Mouse (Mus musculus) embryonic fibroblast, embryonic 13.5 days (primary cell): ENCODE data around the gene Pms2. TPM values are rescaled to one million over a fixed set of nuclear protein-coding genes. Genes with fewer than 3 reads are reported as not detected.

ENCODE experiments used
- H3K27ac ChIP-seq: 2 replicates; pipeline ENCODE4 v1.5.1; 2012; ENCODE audit warnings: low read length, control low read depth, inconsistent platforms; ENCODE audit not compliant: insufficient read depth
- H3K4me1 ChIP-seq: 2 replicates; pipeline ENCODE4 v1.6.1; 2011; ENCODE audit warnings: low read length; ENCODE audit not compliant: control insufficient read depth, insufficient read depth
- H3K4me3 ChIP-seq: 2 replicates; pipeline ENCODE4 v1.5.1; 2011; ENCODE audit warnings: mild to moderate bottlenecking, control low read depth, low read length; ENCODE audit not compliant: insufficient read depth
- CTCF ChIP-seq: IDR thresholded peaks from 2 replicates; pipeline ENCODE4 v1.5.1; 2011; ENCODE audit warnings: mild to moderate bottlenecking, control low read depth, low read length, moderate library complexity, borderline replicate concordance; ENCODE audit not compliant: insufficient read depth
- POLR2A ChIP-seq: IDR thresholded peaks from 2 replicates; pipeline ENCODE4 v1.6.1; 2011; ENCODE audit warnings: low read depth, mild to moderate bottlenecking, control low read depth, low read length, moderate library complexity
- polyA plus RNA-seq: library from polyadenylated mRNA; stranded (reverse); fragments of >200 nt; gene quantifications from 2 replicates; pipeline ENCODE4 v1.2.4, GENCODE M21; 2011; ENCODE audit warnings: low read depth; ENCODE audit not compliant: missing spikeins, insufficient read length

The Pms2 gene
- polyA plus RNA-seq, 1 experiment, result 19.5 TPM

- Histone ChIP-seq H3K4me3 (no peak overlapping the region), H3K4me1 (peaks cover 6% of the 10 kb centered on the region; the same call in 1 of the 2 replicates), H3K27ac (no peak overlapping the region)
- no peak for TF ChIP-seq POLR2A
- no peak for TF ChIP-seq CTCF
Measured at GRCm38 (mm10) chr5:143903813-143904212, 6.0 kb upstream of the Pms2 start.

GRCm38 (mm10) chr5:143906429-143906828, 3.3 kb upstream of the Pms2 start:
- TF ChIP-seq POLR2A (no peak), CTCF (no peak)
- Histone ChIP-seq H3K4me1 (peaks cover 6% of the 10 kb centered on the region; the same call in 1 of the 2 replicates), H3K27ac (no peak overlapping the region)

DNA sequence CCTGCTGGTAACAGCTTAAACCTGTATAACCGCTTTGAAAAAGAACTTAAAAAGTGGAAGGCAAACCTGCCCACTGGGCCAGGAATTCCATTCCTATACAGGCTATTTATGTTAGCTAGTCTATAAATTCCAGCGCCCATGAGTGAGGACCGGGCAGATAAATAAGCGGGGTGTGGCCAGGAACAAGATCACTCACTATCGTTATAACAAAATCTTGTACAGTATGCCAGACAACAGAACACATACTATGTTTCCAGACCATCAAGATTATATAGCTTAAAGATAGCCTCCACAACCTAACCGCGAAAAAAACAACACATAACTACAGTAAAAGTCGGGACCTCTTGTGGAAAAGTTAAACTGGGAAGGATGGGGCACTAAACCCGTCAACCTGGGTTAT, 838 bp upstream of the Pms2 start:
- TF ChIP-seq CTCF, result no peak
- TF ChIP-seq POLR2A, result no peak
- H3K4me3 ChIP-seq, result peak overlapping the region; percentile 82
- peaks cover 6% of the 10 kb centered on the region; the same call in 1 of the 2 replicates for H3K4me1 ChIP-seq
- peak overlapping the region; percentile 38 for H3K27ac ChIP-seq

More at GRCm38 (mm10) chr5:143906429-143906828, 3.3 kb upstream of the Pms2 start:
- no peak overlapping the region for H3K4me3 ChIP-seq

- no peak overlapping the region for H3K4me3 ChIP-seq
- H3K4me1 ChIP-seq, result no peaks in the 10 kb centered on the region
- TF ChIP-seq POLR2A, result no peak
- no peak for TF ChIP-seq CTCF
- no peak overlapping the region for H3K27ac ChIP-seq
Measured at GRCm38 (mm10) chr5:143916221-143916620, 6.5 kb downstream of the Pms2 start.

DNA sequence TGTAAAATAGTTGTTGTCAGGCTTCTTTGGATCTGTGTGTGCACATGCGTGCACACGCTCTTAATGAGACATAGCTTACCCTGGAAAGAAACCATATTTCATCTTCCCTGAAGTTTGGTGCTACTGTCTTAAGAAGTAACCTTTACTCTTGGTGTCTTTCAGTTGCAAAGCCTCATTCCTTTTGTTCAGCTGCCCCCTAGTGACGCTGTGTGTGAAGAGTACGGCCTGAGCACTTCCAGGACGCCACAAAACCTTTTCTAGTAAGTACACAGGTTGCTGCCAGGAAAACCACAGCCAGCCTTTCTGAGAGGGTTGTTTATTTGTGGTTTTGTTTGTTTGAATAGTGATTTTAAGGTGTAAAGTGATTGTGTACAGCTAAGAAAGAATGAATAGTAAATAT, 7.7 kb downstream of the Pms2 start:
- TF ChIP-seq POLR2A, result no peak
- peak; percentile 56; the same call in 1 of the 2 replicates for TF ChIP-seq CTCF
- Histone ChIP-seq H3K27ac (no peak overlapping the region), H3K4me1 (no peaks in the 10 kb centered on the region), H3K4me3 (no peak overlapping the region)

GRCm38 (mm10) chr5:143918120-143918519, 8.4 kb downstream of the Pms2 start:
- H3K27ac ChIP-seq, result no peak overlapping the region

DNA sequence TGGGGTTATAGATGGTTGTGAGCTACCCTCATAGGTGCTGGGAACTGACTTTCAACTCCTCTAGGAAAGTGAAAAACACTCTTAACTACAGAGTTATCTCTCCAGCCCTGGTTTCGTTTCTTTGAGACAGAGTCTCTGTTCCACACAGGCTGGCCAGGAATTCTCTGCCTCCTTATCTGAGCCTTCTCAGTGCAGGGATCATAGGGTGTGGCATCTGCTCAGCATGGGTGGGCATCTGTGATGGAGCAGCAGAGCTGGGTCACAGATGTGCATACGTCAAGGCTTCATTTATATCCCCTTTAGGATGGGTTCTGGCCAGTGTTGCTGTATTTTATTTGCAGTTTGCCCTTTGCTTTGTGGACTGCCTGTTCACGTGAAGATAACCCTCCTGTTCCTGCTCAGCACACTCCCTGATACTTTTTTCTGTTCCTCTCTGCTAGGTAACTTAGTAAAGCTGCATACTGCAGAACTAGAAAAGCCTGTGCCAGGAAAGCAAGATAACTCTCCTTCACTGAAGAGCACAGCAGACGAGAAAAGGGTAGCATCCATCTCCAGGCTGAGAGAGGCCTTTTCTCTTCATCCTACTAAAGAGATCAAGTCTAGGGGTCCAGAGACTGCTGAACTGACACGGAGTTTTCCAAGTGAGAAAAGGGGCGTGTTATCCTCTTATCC, 15.2 kb downstream of the Pms2 start:
- no peaks in the 10 kb centered on the region for H3K4me1 ChIP-seq
- H3K27ac ChIP-seq, result no peak overlapping the region
- TF ChIP-seq CTCF, result no peak
- TF ChIP-seq POLR2A, result no peak
- H3K4me3 ChIP-seq, result no peak overlapping the region

More at GRCm38 (mm10) chr5:143918120-143918519, 8.4 kb downstream of the Pms2 start:
- Histone ChIP-seq H3K4me1 (no peaks in the 10 kb centered on the region), H3K4me3 (no peak overlapping the region)
- TF ChIP-seq CTCF, result no peak
- TF ChIP-seq POLR2A, result no peak

DNA sequence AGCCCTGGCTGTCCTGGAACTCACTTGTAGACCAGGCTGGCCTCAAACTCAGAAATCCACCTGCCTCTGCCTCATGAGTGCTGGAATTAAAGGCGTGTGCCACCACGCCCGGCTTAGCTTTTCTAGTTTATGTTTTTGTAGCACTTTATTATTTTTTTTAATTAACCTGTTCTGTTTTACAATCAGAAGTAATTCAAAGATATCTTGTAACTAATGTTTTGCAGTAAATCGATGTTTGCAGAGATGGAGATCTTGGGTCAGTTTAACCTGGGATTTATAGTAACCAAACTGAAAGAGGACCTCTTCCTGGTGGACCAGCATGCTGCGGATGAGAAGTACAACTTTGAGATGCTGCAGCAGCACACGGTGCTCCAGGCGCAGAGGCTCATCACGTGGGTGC, 18.1 kb downstream of the Pms2 start, which contains the start of gene Gm42421:
Gene Gm42421 (plus strand): TSS at position 301 of the 400 bp plus-strand sequence.
- H3K4me3 ChIP-seq, result no peak within 1 kb of the TSS
- no peaks in the 10 kb centered on the region for H3K4me1 ChIP-seq
- no peak within 1 kb of the TSS for H3K27ac ChIP-seq
- TF ChIP-seq POLR2A (no peak), CTCF (no peak)

DNA sequence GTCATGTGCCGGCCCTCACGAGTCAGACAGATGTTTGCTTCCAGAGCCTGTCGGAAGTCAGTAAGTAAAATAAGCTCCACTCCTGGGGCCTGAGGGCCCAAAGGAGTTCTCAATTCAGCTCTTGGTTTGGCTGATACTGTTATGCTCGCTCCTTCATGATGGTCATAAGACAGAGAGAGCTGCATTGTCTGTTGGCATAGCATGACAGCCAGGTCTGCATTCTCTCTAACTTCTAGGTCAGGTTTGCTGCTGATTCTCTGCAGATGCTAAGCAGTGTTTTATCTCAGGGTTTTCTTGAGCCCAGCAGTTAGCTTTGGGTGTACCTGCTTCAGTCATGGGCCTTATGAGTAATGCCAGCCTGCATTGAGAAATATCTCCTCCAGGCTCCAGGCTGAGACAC, 19.5 kb downstream of the Pms2 start:
- no peak overlapping the region for H3K4me3 ChIP-seq

DNA sequence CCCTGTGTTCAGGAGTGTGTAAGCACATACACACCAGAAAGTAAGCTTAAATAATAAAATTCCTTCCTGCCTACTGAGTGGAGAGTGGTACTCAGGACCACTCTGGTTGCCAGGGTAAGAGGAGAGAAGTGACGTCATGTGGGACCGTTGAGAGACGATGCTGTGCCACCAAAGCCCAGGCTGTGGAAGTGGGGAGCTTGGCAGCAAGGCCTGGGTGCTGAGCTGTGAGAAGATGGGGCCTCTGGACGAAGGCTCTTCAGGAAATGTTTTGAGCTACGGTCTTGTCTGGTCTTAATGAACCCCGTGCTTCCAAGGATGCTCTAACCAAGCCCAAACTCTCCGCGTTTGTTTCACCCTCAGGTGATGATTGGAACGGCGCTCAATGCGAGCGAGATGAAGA, 20.9 kb downstream of the Pms2 start:
- Histone ChIP-seq H3K4me1 (no peaks in the 10 kb centered on the region), H3K4me3 (no peak overlapping the region), H3K27ac (no peak overlapping the region)
- no peak for TF ChIP-seq CTCF
- TF ChIP-seq POLR2A, result no peak

More for the DNA sequence above, 19.5 kb downstream of the Pms2 start:
- Histone ChIP-seq H3K4me1 (no peaks in the 10 kb centered on the region), H3K27ac (no peak overlapping the region)
- no peak for TF ChIP-seq POLR2A
- no peak for TF ChIP-seq CTCF
